Mouse (Mus musculus): Measurements from ENCODE around the gene Ar. TPM values are rescaled to one million over a fixed set of nuclear protein-coding genes. Genes with fewer than 3 reads are reported as not detected.

Ar gene
- polyA plus RNA-seq, 1 experiment from 2014 or later, result 1.1 TPM

DNA sequence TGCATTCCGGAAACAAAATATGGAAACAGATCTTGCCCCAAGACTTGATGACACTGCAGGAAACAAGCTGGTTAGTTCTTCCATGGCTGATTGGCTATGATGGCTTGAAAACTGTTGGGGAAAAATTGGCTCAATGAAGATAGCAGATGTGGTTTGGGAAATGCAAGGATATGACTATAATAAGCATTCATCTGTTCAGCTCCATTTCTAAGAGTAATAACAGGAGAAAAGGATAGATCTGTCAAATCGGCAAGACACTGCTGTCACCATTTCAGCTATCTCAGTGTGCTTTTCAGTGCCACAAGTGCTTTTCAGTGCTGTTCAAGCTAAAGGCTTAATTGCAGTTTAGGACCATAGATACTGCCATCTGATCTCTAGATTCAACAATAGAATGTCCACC, 96.5 kb downstream of the Ar start:
- ATAC-seq (ENCODE audit: low read depth), result no peak
- Histone ChIP-seq H3K4me1 (ENCODE audit: control insufficient read depth, insufficient read depth, low read length) (no peaks in the 10 kb centered on the region), H3K27me3 (replicated peaks; ENCODE audit: control insufficient read depth, insufficient read depth, low read length) (no peaks in the 10 kb centered on the region), H3K36me3 (ENCODE audit: control insufficient read depth, insufficient read depth, low read length) (no peaks in the 10 kb centered on the region), H3K27ac (replicated peaks; ENCODE audit: low read depth, low read length) (no peak overlapping the region), H3K9me3 (ENCODE audit: control insufficient read depth, low read length) (no peaks in the 10 kb centered on the region), H3K4me2 (ENCODE audit: low read depth, low read length) (no peak overlapping the region), H3K9ac (ENCODE audit: low read depth, low read length) (no peak overlapping the region), H3K4me3 (ENCODE audit: low read depth, low read length) (no peak overlapping the region)
- DNase-seq (ENCODE audit: low spot score), result no peak
- WGBS, result 84% methylated on average over 2 of the region's 2 CpGs

DNA sequence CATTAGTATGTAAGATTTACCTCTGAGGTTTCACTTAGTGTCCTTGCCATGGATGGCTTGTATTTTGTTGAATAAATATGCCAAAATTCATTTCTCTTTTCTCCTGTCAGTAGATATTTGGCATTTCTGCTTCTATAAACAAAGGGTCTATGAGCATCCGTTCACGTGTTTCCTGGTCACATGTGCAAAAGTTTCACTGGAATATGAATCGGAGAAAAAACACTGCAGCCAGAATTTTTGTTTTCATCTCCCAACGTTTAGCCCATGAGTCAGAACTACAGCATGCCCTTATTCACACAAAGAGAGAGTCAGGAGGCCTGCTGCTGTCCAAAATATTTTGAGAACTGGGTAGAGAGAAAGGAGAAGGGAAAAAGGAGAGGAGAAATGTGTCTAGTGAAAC, 99.8 kb downstream of the Ar start:
- no peaks in the 10 kb centered on the region for H3K36me3 ChIP-seq (ENCODE audit: control insufficient read depth, insufficient read depth, low read length)
- no peak for ATAC-seq (ENCODE audit: low read depth)

DNA sequence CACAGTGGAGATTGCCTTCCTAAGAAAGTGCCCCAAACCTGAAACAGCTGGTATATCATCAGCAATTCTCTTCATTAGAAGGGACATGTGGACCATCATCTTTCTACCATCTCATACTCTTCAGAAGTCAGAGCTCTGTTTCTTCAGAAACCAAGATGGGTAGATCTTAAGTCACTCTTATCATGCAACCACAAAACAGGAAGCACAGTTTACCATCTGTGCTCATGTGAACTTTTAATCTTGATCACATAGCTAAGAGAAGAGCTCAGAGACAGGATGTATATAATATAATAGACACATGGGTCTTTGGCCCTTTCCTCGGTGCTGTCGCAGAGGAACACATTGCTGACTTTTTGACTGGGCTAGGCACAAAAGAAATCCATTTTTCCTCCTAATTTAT, 111.1 kb downstream of the Ar start:
- Histone ChIP-seq H3K9me3 (ENCODE audit: control insufficient read depth, low read length) (no peaks in the 10 kb centered on the region), H3K27me3 (replicated peaks; ENCODE audit: control insufficient read depth, insufficient read depth, low read length) (no peaks in the 10 kb centered on the region), H3K36me3 (ENCODE audit: control insufficient read depth, insufficient read depth, low read length) (no peaks in the 10 kb centered on the region), H3K4me1 (ENCODE audit: control insufficient read depth, insufficient read depth, low read length) (no peaks in the 10 kb centered on the region), H3K4me3 (ENCODE audit: low read depth, low read length) (no peak overlapping the region), H3K9ac (ENCODE audit: low read depth, low read length) (no peak overlapping the region), H3K27ac (replicated peaks; ENCODE audit: low read depth, low read length) (no peak overlapping the region), H3K4me2 (ENCODE audit: low read depth, low read length) (no peak overlapping the region)
- ATAC-seq (ENCODE audit: low read depth), result no peak
- no peak for DNase-seq (ENCODE audit: low spot score)
- WGBS, result 95% methylated on average over 2 of the region's 2 CpGs

More for the DNA sequence above, 99.8 kb downstream of the Ar start:
- no peak overlapping the region for H3K4me2 ChIP-seq (ENCODE audit: low read depth, low read length)
- no peaks in the 10 kb centered on the region for H3K9me3 ChIP-seq (ENCODE audit: control insufficient read depth, low read length)
- 67% methylated on average over 4 of the region's 4 CpGs for WGBS
- no peak overlapping the region for H3K27ac ChIP-seq (replicated peaks; ENCODE audit: low read depth, low read length)
- H3K9ac ChIP-seq (ENCODE audit: low read depth, low read length), result no peak overlapping the region
- DNase-seq (ENCODE audit: low spot score), result no peak
- H3K4me3 ChIP-seq (ENCODE audit: low read depth, low read length), result no peak overlapping the region
- no peaks in the 10 kb centered on the region for H3K4me1 ChIP-seq (ENCODE audit: control insufficient read depth, insufficient read depth, low read length)
- H3K27me3 ChIP-seq (replicated peaks; ENCODE audit: control insufficient read depth, insufficient read depth, low read length), result no peaks in the 10 kb centered on the region

DNA sequence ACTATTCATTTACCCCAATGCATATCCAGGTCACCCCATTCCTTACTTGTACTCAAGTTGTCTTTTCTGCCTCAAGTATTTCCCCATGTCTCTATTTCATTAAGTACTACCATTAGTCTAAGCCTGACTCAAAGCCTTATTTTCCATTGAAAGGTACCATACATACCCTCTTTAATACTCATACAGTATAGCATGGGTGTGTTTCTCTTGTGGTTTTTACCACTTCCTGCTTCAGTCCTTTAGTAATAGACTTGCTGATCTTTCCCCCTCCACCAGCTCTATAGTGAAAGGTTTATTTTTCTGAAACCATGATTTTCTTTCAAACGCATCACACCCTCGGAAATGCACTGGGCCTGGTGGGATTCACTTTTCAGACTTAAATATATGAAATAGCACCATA, 117.2 kb downstream of the Ar start:
- Histone ChIP-seq H3K4me2 (ENCODE audit: low read depth, low read length) (no peak overlapping the region), H3K4me3 (ENCODE audit: low read depth, low read length) (no peak overlapping the region), H3K27me3 (replicated peaks; ENCODE audit: control insufficient read depth, insufficient read depth, low read length) (no peaks in the 10 kb centered on the region), H3K4me1 (ENCODE audit: control insufficient read depth, insufficient read depth, low read length) (no peaks in the 10 kb centered on the region), H3K9ac (ENCODE audit: low read depth, low read length) (no peak overlapping the region), H3K9me3 (ENCODE audit: control insufficient read depth, low read length) (no peaks in the 10 kb centered on the region), H3K36me3 (ENCODE audit: control insufficient read depth, insufficient read depth, low read length) (no peaks in the 10 kb centered on the region), H3K27ac (replicated peaks; ENCODE audit: low read depth, low read length) (no peak overlapping the region)
- 75% methylated on average over 2 of the region's 2 CpGs for WGBS
- DNase-seq (ENCODE audit: low spot score) (no peak), ATAC-seq (ENCODE audit: low read depth) (no peak)

DNA sequence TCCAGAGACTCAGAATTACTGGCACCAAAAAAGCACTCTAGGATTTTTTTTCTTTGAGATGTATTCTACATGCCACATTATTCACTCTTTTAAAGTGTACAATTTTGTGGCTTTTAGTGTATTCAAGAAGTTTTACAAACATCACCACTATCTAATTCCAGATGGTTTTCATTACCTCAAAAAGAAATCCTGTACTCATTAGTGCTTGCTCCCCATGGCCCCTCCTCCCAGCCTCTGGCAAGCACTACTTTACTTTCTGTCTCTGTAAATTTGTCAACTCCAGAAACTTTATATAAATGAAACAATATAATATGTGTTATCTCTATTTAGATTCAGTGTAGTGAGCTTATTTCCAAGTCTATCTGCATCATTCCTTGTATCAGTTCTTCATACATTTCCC, 122.8 kb downstream of the Ar start:
- H3K27ac ChIP-seq (replicated peaks; ENCODE audit: low read depth, low read length), result no peak overlapping the region
- DNase-seq (ENCODE audit: low spot score), result peak; percentile 51
- H3K9me3 ChIP-seq (ENCODE audit: control insufficient read depth, low read length), result no peaks in the 10 kb centered on the region
- H3K4me3 ChIP-seq (ENCODE audit: low read depth, low read length), result no peak overlapping the region
- no peak overlapping the region for H3K4me2 ChIP-seq (ENCODE audit: low read depth, low read length)
- H3K9ac ChIP-seq (ENCODE audit: low read depth, low read length), result no peak overlapping the region
- H3K4me1 ChIP-seq (ENCODE audit: control insufficient read depth, insufficient read depth, low read length), result no peaks in the 10 kb centered on the region
- no peaks in the 10 kb centered on the region for H3K36me3 ChIP-seq (ENCODE audit: control insufficient read depth, insufficient read depth, low read length)
- H3K27me3 ChIP-seq (replicated peaks; ENCODE audit: control insufficient read depth, insufficient read depth, low read length), result no peaks in the 10 kb centered on the region
- ATAC-seq (ENCODE audit: low read depth), result no peak

DNA sequence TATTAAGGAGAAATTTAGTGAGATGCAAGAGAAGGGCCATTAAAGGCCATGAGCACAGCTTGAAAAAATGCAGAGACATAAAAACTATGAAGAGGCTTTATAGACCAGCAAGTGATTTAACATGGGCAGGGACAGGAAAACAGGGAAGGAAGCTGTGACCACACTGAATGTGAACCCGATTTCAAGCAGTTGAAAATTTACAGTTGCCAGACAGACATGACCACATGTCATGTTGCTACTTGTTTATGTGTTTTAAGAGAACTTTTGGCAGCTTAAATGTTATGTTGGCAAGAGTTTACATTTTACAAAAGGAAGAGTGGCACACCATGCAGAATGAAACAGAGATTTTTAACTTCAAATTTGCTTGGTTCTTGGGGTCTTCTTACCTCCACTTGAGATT, 143.2 kb downstream of the Ar start:
- H3K27me3 ChIP-seq (replicated peaks; ENCODE audit: control insufficient read depth, insufficient read depth, low read length), result 0 out of 2 replicates have a peak, but pooled peaks cover under 1% of the 10 kb centered on the region
- no peak overlapping the region for H3K4me2 ChIP-seq (ENCODE audit: low read depth, low read length)
- H3K9me3 ChIP-seq (ENCODE audit: control insufficient read depth, low read length), result no peaks in the 10 kb centered on the region
- ATAC-seq (ENCODE audit: low read depth), result no peak
- H3K36me3 ChIP-seq (ENCODE audit: control insufficient read depth, insufficient read depth, low read length), result no peaks in the 10 kb centered on the region
- WGBS, result 43% methylated on average over 1 of the region's 1 CpGs
- no peaks in the 10 kb centered on the region for H3K4me1 ChIP-seq (ENCODE audit: control insufficient read depth, insufficient read depth, low read length)
- no peak for DNase-seq (ENCODE audit: low spot score)
- H3K4me3 ChIP-seq (ENCODE audit: low read depth, low read length), result no peak overlapping the region
- H3K27ac ChIP-seq (replicated peaks; ENCODE audit: low read depth, low read length), result no peak overlapping the region
- no peak overlapping the region for H3K9ac ChIP-seq (ENCODE audit: low read depth, low read length)

DNA sequence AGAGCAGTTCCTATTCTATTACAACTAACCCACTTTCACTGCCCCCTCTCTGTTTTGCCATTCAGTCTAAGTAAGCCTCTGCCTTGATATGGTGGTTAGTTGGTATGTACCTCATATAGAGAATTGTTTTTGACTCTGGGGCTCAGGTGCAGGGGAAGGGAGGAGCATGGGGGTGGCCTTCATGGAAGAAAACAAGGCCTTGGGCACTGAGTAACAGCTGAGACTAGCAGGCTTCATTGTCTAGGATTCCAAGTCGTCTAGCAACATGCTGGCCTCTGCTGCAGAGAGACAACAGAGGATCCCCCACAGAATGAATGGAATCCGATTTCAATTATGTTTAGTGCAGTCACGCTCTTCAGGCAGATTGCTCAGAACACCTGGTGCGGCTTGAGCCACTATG, 152.1 kb downstream of the Ar start:
- H3K4me3 ChIP-seq (ENCODE audit: low read depth, low read length), result no peak overlapping the region
- ATAC-seq (ENCODE audit: low read depth) (no peak), DNase-seq (ENCODE audit: low spot score) (no peak)
- no peaks in the 10 kb centered on the region for H3K4me1 ChIP-seq (ENCODE audit: control insufficient read depth, insufficient read depth, low read length)
- no peaks in the 10 kb centered on the region for H3K36me3 ChIP-seq (ENCODE audit: control insufficient read depth, insufficient read depth, low read length)
- no peaks in the 10 kb centered on the region for H3K9me3 ChIP-seq (ENCODE audit: control insufficient read depth, low read length)
- H3K27me3 ChIP-seq (replicated peaks; ENCODE audit: control insufficient read depth, insufficient read depth, low read length), result no peaks in the 10 kb centered on the region; the same call in none of the 2 replicates
- 49% methylated on average over 4 of the region's 4 CpGs for WGBS
- no peak overlapping the region for H3K9ac ChIP-seq (ENCODE audit: low read depth, low read length)
- no peak overlapping the region for H3K27ac ChIP-seq (replicated peaks; ENCODE audit: low read depth, low read length)
- no peak overlapping the region for H3K4me2 ChIP-seq (ENCODE audit: low read depth, low read length)

DNA sequence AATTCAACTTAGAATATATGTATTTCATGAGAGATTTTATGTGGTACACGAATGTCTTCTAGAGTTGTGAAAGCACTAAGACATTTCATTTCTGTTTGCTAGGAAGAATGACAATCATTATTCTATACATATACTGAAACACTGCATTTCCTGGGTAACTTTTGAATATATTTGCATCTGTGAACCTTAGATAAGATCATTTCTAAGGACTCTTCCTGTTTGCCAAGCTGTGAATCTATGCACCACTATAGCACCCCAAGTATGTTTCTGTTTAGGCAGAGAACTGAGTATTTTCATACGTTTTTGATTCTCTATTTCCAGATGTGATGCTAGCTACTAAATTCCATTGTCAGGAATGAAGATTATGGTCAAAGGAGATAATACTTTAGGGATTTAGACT, 153.4 kb downstream of the Ar start:
- WGBS, result 64% methylated on average over 2 of the region's 2 CpGs
- no peak for ATAC-seq (ENCODE audit: low read depth)
- H3K4me2 ChIP-seq (ENCODE audit: low read depth, low read length), result no peak overlapping the region
- H3K36me3 ChIP-seq (ENCODE audit: control insufficient read depth, insufficient read depth, low read length), result no peaks in the 10 kb centered on the region
- DNase-seq (ENCODE audit: low spot score), result no peak
- H3K4me1 ChIP-seq (ENCODE audit: control insufficient read depth, insufficient read depth, low read length), result no peaks in the 10 kb centered on the region
- H3K27me3 ChIP-seq (replicated peaks; ENCODE audit: control insufficient read depth, insufficient read depth, low read length), result no peaks in the 10 kb centered on the region; the same call in none of the 2 replicates
- H3K4me3 ChIP-seq (ENCODE audit: low read depth, low read length), result no peak overlapping the region
- no peak overlapping the region for H3K27ac ChIP-seq (replicated peaks; ENCODE audit: low read depth, low read length)
- no peaks in the 10 kb centered on the region for H3K9me3 ChIP-seq (ENCODE audit: control insufficient read depth, low read length)
- no peak overlapping the region for H3K9ac ChIP-seq (ENCODE audit: low read depth, low read length)

DNA sequence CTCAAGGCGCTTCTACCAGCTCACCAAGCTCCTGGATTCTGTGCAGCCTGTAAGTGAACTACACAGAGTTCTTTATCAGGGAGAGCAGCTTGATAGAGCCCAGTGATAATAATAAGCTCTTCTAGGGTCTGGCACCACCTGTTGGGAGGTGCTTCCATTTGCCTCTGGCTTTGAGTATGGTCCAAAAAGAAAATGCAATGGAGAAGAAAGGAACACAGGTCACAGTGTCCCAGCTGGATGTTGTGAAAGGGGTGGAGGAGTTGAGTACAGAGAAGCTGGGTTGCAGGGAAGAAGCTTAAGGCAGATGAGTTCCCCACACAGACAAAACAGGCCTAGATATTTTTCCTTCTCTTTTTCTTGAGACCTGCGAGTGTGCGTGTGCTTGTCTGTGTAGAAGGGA, 167.4 kb downstream of the Ar start:
- Histone ChIP-seq H3K4me1 (ENCODE audit: control insufficient read depth, insufficient read depth, low read length) (no peaks in the 10 kb centered on the region), H3K4me3 (ENCODE audit: low read depth, low read length) (no peak overlapping the region), H3K27me3 (replicated peaks; ENCODE audit: control insufficient read depth, insufficient read depth, low read length) (peaks cover 5% of the 10 kb centered on the region; the same call in 1 of the 2 replicates), H3K4me2 (ENCODE audit: low read depth, low read length) (no peak overlapping the region), H3K36me3 (ENCODE audit: control insufficient read depth, insufficient read depth, low read length) (no peaks in the 10 kb centered on the region), H3K9me3 (ENCODE audit: control insufficient read depth, low read length) (no peaks in the 10 kb centered on the region), H3K27ac (replicated peaks; ENCODE audit: low read depth, low read length) (no peak overlapping the region), H3K9ac (ENCODE audit: low read depth, low read length) (no peak overlapping the region)
- 89% methylated on average over 3 of the region's 3 CpGs for WGBS
- ATAC-seq (ENCODE audit: low read depth), result no peak
- no peak for DNase-seq (ENCODE audit: low spot score)

Data from embryonic facial prominence, embryonic 14.5 days (tissue).